Mouse (Mus musculus) spleen, embryonic (tissue): ENCODE measurements around the gene Cep135.

Source experiments
- CTCF ChIA-PET: fragments of 350-600 bp; sonication (Branson Sonifier 250); formaldehyde crosslinking; loops from one replicate; lab custom pipeline; 2022; lab: Charles Lee

Gene Cep135

GRCm38 (mm10) chr5:76681895-76682656, 93.6 kb downstream of the Cep135 start:
- CTCF ChIA-PET: no interaction called here

GRCm38 (mm10) chr5:76683455-76683854, 95.0 kb downstream of the Cep135 start:
- CTCF ChIA-PET: no interaction called here

- CTCF ChIA-PET: interaction anchor here (0.6 kb wide), 1 partner anchor 41 kb away, joined by 5 read pairs; no protein-coding TSS in a partner anchor
Measured at GRCm38 (mm10) chr5:76684658-76685605, 96.4 kb downstream of the Cep135 start.

DNA sequence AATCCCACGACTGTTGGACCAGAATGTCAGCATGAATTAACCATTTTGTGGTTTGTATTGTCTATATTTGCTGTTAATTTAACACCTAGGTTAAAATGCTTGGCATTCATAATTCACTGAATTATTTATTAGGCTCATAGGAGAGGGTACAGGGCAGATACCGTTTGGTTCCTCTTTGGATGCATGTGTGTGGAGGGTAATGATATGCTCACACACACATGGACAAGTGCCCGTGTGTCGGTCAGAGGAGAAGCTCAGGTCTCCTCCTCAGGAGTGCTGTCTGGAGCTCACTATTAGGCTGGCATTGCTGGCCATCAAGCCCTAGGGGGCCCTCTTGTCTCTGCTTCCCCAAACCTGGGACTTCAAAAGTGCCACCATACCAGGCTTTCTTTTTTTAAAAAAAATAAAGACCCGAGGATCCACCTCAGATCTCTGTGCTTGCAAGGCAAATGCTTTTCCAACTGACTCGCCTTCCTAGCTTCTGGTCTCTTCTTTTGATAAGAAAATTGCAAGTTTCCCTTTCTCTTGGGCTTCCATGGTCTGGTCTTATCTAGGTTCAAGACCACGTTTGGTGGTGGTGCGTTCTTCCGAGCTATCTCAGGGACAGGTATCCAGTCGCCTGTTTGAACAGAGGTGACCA, 99.6 kb downstream of the Cep135 start:
- CTCF ChIA-PET: no interaction called here

- CTCF ChIA-PET: no interaction called here
Measured at GRCm38 (mm10) chr5:76688643-76689042, 100.1 kb downstream of the Cep135 start.

DNA sequence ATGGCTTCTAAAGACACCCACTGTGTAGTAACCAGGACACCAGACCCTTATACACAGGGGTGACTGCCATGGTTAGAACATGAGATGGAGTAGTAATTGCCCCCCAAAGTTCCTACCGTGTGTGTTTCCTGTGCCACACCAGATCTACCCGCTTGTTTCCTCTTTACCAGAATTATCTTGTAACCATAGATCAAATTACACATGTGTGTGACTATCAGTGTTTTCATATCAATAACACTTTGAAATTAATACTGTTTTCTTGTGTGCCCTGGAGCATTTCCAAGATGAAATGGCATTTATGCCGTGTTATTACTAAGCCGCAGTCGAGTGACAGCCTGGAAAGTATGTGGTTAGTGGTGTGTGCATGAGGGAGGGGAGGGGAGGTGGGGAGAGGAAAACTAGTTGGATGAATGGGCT, 101.7 kb downstream of the Cep135 start:
- CTCF ChIA-PET: no interaction called here

- CTCF ChIA-PET: no interaction called here
Measured at GRCm38 (mm10) chr5:76691251-76691650, 102.8 kb downstream of the Cep135 start.

- CTCF ChIA-PET: no interaction called here
Measured at GRCm38 (mm10) chr5:76691706-76692424, 103.4 kb downstream of the Cep135 start.
